Mouse (Mus musculus): ENCODE results near the gene Sec22b. TPM values are rescaled to one million over a fixed set of nuclear protein-coding genes. Genes with fewer than 3 reads are reported as not detected.
A peak's percentile ranks its signal among the peaks of the same experiment; 100 is the strongest.

The Sec22b gene
- total RNA-seq (2021) = 100 to 1,000 TPM in 1 of 2 experiments, 10 to 100 TPM in 1; 93.0 to 193 TPM
- long read RNA-seq, experiment 1, transcript Sec22b-201 (5 exons, 2,810 nt) = major isoform, 40 of 43 reads
- long read RNA-seq, experiment 1, partial matches to known transcripts = 0 of 43 reads
- long read RNA-seq, experiment 1, other reads (novel, unspliced or antisense) = 3 of 43 reads
- long read RNA-seq, experiment 2, transcript Sec22b-201 (5 exons, 2,810 nt) = major isoform, 205 of 222 reads
- long read RNA-seq, experiment 2, partial matches to known transcripts = 14 of 222 reads
- long read RNA-seq, experiment 2, other reads (novel, unspliced or antisense) = 1 of 222 reads

DNA sequence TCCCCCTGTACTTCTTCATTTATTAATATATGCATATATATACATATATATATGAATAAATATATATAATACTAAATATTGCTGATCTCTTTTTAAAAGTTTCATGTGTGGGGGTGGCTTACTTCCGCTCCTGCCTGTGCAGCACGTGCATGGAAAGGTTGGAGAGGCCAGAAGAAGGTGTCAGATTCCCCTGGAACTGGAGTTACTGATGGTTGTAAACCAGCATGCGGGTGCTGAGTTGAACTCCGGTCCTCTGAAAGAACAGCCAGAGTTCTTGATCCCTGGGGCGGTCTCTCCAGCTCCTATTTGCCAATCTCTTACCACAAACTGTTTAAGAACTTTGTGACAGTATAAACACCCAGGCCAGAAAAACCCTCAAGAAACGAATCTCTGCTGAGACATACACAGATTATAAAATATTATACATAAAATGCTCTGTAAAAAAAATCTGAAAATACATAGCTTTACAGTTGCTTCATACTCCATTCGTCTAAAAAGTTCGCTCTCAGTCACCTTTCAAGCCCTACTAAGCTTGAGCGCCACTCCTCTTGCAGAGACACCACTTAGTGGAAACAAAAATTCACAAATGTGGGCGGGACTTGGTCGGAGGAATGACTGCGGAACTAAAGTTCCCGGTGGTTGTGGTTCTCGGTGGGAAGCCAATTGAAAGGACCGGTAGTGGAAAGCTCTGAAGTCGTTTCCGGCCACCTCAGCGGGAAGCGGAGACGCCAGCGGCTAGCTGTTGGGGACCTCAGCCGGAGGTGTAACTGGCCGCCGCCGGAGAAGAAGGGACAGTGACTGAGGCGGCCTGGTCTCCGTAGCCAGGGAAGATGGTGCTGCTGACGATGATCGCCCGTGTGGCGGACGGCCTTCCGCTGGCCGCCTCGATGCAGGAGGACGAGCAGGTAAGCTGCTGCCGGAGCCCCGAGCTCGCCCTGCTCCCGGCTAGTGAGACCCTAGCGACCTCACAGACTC, at the start of gene Sec22b:
Gene Sec22b (plus strand): TSS at position 675 of the 975 bp plus-strand sequence.
- peak; percentile 83 to 84 for DNase-seq (ENCODE audit: low spot score in 2 of 2)

DNA sequence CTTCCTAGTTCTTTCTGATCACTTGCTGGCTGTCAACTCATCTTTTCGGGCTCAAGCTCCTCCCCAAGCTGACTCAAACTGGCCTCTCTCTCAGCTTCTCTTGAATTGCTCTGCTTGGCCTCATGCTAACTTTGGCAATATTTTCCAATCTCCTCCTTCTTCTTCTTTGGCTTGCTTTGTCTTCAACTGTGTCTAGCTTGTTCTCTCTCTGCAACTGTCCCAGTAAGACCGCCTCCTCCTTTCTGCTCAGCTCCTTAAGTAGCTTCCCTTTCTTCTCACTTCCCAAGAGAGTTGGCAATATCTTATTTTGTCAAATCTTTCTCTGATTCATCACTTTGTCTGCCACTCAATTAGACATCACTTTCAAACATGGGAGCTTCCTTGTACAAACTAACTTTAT, 49.2 kb upstream of the Sec22b start:
- no peak for DNase-seq (ENCODE audit: low spot score in 2 of 2)

DNA sequence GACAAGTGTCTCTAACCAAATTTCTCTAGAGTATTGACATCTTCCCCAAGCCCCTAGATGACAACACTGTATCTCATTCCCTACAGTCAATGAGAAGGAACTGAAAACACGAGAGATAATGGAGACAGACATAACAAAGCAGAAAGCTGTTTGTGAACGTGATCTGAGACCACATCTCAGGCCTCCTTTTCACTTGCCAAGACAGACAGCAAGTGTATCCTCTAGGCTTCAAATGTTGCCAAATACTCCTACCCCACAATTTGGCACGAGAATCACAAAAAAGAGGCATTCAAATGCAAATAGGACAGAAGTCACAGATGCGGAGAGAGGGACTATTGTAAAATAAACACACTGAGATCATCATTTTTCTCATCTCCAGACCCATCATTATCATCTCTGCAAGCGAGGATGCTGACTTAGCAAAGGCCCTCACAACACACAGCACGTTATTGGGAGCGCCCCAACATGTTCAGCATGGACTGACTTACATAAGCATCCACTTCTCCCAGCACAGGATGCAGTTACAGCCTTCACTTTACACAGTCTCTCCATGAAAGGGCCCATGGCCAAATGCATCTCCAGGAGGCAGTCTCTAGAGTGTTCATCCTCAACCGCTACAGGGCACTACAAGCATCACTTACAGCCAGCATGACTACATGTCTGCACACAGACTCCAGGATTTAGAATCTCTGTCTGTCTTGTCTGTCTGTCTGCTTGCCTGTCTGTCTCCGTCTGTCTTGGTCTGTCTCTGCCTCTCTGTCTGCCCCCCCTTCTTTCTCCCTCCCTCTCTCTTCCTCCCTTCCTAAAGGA, 46.2 kb upstream of the Sec22b start:
- DNase-seq (ENCODE audit: low spot score in 2 of 2) = no peak

DNA sequence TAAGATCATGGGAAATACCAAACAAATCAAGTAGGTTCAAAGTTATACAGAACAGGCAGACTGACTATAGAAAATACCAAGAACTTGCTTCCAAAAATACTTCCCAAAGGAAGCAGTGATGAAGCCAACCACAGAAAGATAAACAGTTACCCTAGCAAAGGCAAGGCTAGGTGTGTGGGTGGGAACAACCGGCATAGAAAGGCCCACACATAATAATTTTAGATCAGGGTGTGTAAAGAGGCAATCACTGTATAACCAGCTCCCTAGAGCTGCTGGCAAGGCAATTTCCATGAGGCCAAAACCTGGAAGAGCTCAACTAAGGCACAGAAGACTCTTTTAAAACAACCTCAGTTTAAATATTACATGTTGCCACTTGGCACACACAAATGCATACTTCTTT, 41.6 kb upstream of the Sec22b start:
- no peak for DNase-seq (ENCODE audit: low spot score in 2 of 2)

DNA sequence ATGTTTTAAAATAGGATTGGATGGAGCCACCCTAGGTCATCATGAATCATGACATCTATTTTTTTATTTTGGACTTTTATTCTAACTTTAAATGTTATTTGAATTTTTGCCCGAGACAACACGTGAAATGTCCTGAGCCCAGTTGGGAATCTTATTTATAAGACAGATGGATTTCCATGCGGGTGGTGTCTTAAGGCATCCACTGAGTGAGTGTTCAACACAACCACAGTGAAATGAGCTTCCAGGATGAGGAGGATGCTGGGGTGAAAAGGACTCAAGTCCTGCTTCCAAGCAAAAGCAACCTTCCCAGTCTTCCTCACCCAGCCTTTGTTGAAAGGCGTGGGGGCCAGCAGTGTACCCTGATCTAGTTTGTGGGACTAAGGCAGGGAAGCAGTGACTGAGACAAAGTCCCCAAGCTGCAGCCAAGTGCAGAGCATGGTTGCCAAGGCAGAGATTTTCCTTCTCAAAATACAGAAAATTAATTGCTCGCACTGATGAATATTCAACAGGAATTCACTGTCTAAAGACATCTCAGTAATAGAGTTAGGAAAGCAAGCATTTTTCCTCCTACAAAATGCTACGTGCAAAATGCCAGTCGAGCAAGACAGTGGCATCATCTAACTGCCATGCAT, 40.1 kb upstream of the Sec22b start:
- DNase-seq (ENCODE audit: low spot score in 2 of 2) = no peak

DNA sequence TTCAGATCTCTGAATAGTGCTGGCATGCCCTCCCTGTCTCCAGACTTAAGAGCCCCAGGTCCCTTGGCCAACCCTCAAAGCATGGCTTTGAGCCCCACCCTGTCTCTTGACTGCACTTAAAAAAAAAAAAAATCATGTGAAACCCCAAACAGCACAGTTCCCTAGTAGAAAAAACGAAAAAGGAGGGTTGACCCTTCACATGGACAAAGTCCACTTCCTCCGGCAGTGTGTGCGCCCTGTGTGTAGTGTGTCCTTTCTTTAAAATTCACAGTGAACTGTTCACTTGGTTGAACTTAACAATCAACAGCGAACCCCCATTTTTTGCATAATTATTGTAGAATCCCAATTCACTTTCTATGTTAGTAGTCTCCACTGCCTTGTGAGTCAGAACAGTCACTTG, 34.3 kb upstream of the Sec22b start:
- DNase-seq (ENCODE audit: low spot score in 2 of 2) = no peak

DNA sequence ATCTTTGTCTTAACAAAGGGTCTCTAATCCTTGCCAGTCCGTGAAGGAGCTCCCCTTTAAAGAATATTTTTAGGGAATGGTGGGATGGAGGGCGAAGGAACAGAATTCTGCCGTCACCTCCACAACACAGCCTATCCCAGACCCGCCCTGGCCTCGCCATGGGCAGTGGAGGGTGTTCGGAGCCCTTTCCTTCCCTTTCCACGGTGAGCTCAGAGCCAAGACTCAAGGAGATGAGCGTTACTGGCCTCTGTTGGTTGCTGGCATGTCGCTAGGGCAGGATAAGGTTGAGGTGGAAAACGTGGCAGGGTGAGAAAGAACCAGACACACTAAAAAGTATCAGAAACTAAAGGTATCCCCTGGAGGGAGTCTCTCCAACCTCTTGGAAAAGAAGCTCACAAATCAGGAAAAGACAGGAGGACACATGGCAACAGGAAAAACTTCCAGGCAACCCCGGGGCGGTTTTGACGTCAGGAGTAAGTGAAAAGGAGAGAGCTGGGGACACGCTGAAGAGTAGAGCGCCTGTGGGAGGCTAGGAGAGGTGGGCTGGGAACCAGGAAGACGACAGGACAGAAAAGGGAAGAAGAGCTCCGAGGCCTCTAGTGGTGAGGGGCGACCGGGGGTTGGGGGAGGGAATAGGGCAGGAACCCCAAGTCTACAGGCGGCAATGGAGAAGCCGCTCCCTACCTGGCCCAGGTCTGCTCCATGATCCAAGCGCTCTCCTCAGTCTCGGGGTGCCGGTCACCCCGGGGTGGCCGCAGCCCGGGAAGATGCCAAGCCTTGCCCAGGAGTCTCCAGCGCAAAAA, 33.6 kb upstream of the Sec22b start:
- DNase-seq (ENCODE audit: low spot score in 2 of 2) = peak in 1 of 2 experiments; percentile 3

DNA sequence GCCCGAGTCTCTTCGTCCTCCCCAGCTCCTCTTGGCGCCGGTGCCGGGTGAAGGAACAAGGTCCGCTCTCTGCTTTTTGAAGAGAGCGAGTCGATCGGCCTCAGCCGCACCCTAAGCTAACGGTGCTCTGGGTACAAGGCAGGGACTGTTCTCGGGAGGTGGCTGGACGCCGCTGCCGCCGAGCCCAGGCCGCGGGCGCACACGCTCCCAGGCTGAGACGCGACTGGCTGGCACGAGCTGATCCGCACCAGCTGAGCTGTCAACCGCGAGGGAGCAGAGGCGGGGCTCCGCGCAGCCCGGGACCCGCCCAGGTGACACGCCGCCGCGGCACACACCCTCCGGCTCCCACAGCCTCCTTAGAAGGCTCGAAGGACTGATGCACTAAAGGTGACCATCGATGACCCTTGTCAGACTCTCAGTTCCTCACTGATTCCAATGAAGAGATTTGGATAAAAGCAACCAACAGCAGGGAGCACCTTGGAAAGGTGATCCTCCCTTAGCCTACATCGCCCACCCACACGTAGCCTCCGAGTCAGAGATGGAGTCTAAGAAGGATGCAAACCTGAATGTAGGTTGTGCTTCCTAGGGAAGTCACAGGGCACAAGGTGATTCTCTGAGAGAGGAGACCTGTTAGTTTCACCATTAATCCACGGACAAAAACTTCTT, 32.8 kb upstream of the Sec22b start:
- DNase-seq (ENCODE audit: low spot score in 2 of 2) = peak; percentile 41 to 61

DNA sequence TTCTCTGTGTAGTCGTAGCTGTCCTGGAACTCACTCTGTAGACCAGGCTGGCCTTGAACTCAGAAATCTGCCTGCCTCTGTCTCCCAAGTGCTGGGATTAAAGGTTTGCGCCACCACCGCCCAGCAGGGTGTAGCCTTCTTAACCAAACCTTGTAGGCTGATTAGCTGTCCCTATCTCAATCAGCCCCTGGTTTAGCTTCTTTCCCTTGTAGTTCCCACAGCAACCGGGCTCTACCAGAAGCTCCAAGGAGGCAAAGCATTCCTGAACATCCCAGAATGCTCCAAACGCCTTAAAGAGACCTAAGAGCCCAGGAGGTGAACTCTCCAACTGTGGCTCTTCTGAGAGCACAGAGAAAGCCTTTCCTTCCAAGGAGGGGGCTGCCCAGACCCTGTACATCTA, 32.3 kb upstream of the Sec22b start:
- DNase-seq (ENCODE audit: low spot score in 2 of 2) = no peak

DNA sequence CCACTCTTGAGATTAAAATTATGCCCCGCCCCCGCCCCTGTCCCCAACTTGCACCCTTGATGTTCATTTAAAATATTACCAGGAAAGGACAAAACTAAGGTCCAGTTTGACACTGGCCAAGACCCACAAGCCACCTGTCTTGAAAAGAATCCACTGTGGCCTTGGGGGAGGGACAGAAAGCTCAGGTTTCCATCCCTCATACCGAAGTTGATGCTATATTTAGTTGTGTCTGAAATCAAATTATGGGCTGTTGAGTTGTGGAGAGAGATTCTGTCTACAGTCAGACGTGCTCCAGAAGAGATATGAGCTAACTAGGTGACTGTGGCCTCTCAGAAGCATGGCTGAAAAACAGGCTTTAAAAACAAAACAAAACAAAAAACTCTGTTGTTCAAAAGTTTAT, 31.3 kb upstream of the Sec22b start:
- DNase-seq (ENCODE audit: low spot score in 2 of 2) = no peak

DNA sequence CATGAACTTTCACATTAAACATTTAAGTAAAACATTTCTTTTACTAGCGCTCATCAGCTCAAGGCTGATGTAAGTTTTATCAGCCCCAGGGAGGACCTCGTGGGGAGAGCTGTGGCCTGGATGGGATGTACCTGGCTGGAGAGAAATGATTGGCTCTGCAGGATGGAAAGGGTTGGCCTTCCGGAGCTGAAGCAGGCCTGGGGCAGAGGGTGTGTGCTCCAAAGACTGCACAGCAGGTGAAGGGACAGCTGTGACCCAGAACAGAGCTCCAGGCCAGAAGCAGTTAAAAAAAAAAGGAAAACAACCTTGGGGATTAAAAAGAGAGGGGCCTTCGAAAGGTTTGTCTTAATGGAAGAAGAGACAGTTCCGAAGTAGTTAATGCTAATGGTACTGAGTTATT, 26.2 kb upstream of the Sec22b start:
- no peak for DNase-seq (ENCODE audit: low spot score in 2 of 2)

DNA sequence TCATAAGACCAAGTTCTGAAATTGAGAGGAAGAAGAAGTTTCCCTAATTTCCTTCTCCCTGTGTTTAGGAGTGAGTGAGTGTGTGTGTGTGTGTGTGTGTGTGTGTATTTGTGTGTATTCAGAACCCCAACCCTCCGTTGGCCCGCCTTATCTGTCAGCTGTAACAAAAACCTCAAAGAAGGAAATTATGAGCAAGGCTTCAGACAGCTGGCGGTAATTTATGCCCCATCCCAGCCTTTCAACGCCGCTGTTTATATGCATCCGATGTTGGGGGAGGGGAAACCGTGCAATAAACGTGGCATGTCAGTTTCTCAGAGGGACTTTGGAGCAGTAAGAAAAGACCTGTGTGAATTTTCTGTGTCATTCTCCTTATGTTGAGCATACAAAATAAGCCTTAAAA, 24.7 kb upstream of the Sec22b start:
- no peak for DNase-seq (ENCODE audit: low spot score in 2 of 2)

DNA sequence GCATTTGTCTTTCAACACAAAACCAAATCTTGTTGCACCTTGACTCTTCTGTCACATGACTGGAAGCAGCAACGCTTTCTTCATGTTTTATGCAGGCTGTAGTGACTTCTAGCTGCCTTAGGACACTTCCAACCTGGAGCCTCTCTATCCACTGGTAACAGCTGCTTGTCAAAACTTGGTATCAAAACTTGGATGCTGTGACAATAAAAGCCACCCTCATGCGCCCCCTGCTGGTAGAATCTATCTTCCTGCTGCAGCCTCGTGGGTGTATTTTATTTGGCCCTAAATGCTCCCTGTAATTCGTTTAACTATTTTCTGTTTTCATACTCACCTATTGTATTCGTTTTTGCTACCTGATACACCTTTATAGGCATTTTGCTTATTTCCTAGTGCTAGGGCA, 21.8 kb upstream of the Sec22b start:
- DNase-seq (ENCODE audit: low spot score in 2 of 2) = peak; percentile 79 to 82

DNA sequence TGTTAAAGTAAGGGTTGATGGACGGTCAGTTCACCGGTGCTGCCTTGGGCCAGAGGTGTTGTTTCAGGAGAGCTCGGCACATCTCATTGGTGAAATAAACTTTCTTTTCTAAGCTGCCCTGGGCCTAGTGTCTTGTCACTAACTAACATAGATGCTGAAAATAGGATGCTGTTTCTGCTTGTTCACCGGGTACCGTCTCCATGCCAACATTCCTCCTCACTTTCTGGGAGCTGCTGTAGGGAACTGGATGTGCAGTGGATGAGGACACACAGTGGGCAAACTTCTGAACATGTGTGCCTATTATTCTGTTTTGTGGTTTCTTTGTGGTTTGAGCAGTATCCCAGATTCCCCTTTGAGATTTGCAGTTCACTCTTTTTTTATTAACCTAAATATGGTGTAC, 19.4 kb upstream of the Sec22b start:
- DNase-seq (ENCODE audit: low spot score in 2 of 2) = no peak

DNA sequence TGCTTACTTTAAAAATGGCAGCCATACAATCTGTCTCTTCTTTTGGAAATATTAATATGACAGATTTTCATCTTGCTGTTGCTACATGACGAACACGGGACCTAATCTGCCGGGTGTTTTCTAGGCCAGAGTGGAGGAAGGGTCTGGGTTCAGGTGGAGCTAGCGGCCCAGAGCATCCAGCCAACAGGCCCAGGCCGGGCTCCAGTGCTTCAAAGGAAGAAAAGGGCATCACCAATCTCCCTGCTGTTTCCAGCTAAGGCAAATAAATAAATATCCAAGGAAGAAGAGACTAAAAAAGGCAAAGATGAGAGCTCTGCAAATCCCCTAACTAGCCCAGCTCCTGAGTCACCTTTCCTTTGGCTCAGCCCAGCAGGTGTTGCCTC, 13.2 kb upstream of the Sec22b start:
- no peak for DNase-seq (ENCODE audit: low spot score in 2 of 2)

DNA sequence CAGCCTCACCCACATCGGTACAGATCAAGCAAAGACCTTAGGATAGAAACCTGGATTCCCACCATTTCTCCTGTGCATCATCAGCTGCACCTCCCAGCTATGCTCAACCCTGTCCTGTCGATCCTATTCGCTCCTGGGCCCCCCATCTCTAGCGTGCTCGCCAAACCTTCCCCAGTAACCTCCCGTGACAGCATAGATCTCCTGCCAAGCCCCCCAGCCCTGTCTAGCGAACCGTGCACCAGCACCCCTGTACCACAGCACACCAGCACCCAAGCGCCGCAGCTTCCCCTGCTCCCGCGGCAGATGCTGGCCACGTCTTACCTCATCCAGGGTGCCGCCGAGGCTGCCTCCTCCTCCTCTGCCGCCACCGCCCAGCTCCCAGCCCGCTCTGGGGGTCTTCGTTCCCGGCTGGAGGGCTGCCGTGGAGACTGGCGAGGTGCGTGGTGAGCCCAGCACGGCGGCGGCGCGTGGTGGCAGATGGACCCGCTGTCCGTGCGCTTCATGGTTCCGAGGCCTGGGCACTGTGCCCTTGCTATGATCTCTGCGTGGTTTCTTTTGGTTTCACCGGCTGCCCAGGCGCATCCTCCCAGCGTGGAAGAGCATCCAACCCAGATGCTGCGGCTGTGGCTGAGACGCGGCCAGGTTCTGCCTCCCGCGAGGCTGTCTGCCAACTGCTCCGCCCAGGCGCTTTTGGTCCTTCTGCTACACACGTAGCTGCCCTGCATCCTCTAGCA, 12.7 kb upstream of the Sec22b start, which contains the start of gene Pde4dip:
Gene Pde4dip (minus strand): TSS at position 540 of the 734 bp plus-strand sequence.
- no peak for DNase-seq (ENCODE audit: low spot score in 2 of 2)

DNA sequence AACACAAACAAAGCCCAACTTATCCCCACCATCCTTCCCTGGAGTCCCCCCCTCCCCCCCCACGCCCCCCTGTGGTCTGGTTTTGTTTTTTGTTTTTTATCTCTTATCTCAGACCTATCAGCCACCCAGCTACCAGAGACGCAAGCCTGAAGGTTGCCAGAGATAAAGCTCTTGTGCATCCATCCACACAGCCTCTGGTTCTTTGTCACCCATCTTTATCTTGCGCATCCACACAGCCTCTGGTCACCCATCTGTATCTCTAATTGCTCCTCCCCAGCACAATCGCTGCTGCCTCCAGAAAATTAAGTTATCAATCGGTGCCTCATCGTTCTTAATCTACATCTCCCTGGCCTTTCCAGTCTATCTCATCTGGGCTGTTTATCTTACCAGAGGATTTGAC, 10.8 kb upstream of the Sec22b start:
- DNase-seq (ENCODE audit: low spot score in 2 of 2) = no peak

DNA sequence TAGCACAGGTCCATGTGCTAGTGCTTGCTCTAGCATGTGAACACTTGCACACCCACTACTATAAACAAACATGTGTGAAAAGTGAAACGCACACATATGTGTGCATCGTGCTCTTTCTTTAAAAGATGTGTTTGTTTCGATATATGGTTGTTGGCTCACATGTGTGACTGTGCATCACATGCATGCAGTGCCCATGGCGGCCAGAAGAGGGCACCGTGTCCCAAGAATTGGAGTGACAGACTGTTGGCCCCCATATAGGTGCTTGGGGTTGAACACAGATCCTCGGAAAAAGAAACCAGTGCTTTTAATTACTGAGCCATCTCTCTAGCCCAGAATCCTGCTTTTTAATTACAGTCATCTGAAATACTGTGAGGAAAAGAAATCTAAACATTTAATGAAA, 6.3 kb upstream of the Sec22b start:
- peak; percentile 27 to 41 for DNase-seq (ENCODE audit: low spot score in 2 of 2)

DNA sequence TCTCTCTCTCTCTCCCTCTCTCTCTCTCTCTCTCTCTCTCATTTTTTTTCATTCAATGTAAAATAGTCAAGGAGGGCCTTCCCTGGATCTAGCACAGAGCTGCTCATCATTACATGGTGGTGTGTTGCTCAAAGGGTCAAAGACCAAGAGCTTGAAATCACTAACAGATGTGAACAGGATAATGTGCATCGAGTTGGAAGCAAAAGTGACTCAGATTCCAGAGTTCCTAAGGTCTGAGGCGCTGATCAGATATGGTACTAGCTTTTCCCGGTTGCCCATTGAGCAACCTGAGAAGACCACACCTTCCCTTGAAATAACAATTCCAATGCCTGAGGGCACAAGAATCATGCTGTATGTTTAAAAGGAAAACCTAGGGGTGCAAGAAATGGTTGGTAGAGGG, 2.6 kb upstream of the Sec22b start:
- no peak for DNase-seq (ENCODE audit: low spot score in 2 of 2)

Measured in adrenal gland, adult 18-20 months (tissue).